Comparison of ENCODE assay signal across 8 mouse cellular contexts in genomic region chr12:47162624-47163151, GRCm38 (mm10).
DNase-seq lines count a peak whose midpoint lies in the region; ATAC-seq and TF ChIP-seq lines count a peak whose summit lies in the region.

No protein-coding gene starts in this region.

- H3K4me2 ChIP-seq in embryonic facial prominence, embryonic 12.5 days (replicated peaks), result peak overlapping the region; percentile 31
- peak overlapping the region; percentile 48 for H3K4me2 ChIP-seq in neural tube, embryonic 13.5 days

- DNase-seq in right cerebral cortex, adult 18-20 months, result peak; percentile 20
- no peak for DNase-seq in right cerebral cortex, postnatal 25 days
- peak; percentile 11 to 42 for DNase-seq in layer of hippocampus, adult 2 months (ENCODE audit: low spot score in 2 of 2)
- DNase-seq in thymus, postnatal 4 days, result no peak
- no peak for DNase-seq in kidney, adult 9 months
- DNase-seq in gastrocnemius, postnatal 4 days (ENCODE audit: low spot score in 2 of 2), result no peak

- no peaks in the 10 kb centered on the region for H3K9me3 ChIP-seq in embryonic facial prominence, embryonic 12.5 days
- H3K9me3 ChIP-seq in neural tube, embryonic 13.5 days, result no peaks in the 10 kb centered on the region

- no peak for TF ChIP-seq CTCF in layer of hippocampus, adult 2 months (conservative IDR thresholded peaks at IDR 0.05)

- H3K27ac ChIP-seq in embryonic facial prominence, embryonic 12.5 days, result peak overlapping the region; percentile 1; the same call in 1 of the 2 replicates
- H3K27ac ChIP-seq in layer of hippocampus, adult 2 months, result peak overlapping the region; percentile 61
- H3K27ac ChIP-seq in neural tube, embryonic 13.5 days (replicated peaks), result peak overlapping the region; percentile 87

- H3K27me3 ChIP-seq in embryonic facial prominence, embryonic 12.5 days, result no peaks in the 10 kb centered on the region
- H3K27me3 ChIP-seq in neural tube, embryonic 13.5 days, result no peaks in the 10 kb centered on the region

- no peak overlapping the region for H3K9ac ChIP-seq in embryonic facial prominence, embryonic 12.5 days
- H3K9ac ChIP-seq in neural tube, embryonic 13.5 days, result peak overlapping the region; percentile 43; the same call in 1 of the 2 replicates

- no peak overlapping the region for H3K4me3 ChIP-seq in embryonic facial prominence, embryonic 12.5 days
- peak overlapping the region; percentile 3; the same call in 1 of the 2 replicates for H3K4me3 ChIP-seq in layer of hippocampus, adult 2 months
- no peak overlapping the region for H3K4me3 ChIP-seq in neural tube, embryonic 13.5 days

- no peaks in the 10 kb centered on the region for H3K36me3 ChIP-seq in embryonic facial prominence, embryonic 12.5 days
- no peaks in the 10 kb centered on the region for H3K36me3 ChIP-seq in neural tube, embryonic 13.5 days

- WGBS in embryonic facial prominence, embryonic 12.5 days, result 2% methylated on average over 6 of the region's 6 CpGs
- WGBS in neural tube, embryonic 13.5 days, result 13% methylated on average over 6 of the region's 6 CpGs

- no peak for ATAC-seq in embryonic facial prominence, embryonic 12.5 days (ENCODE audit: insufficient number of reproducible peaks, insufficient read depth, low FRiP score, low TSS enrichment)
- peak; percentile 71 for ATAC-seq in neural tube, embryonic 13.5 days (ENCODE audit: low read depth)

- peaks cover 13% of the 10 kb centered on the region; the same call in 1 of the 2 replicates for H3K4me1 ChIP-seq in embryonic facial prominence, embryonic 12.5 days
- H3K4me1 ChIP-seq in neural tube, embryonic 13.5 days (replicated peaks), result peaks cover 26% of the 10 kb centered on the region

Comparison
In these comparisons a context has a peak if more than half of its experiments do, and no peak if none do; other contexts are left out.
1. DNase-seq: peak in right cerebral cortex, adult 18-20 months (single experiment) and layer of hippocampus, adult 2 months (2 of 2); none in right cerebral cortex, postnatal 25 days (single experiment), thymus, postnatal 4 days (single experiment), kidney, adult 9 months (single experiment) and gastrocnemius, postnatal 4 days (0 of 2).
2. H3K27ac ChIP-seq: peak in every context shown above with its lines; median percentile 87 in neural tube, embryonic 13.5 days; 61 in layer of hippocampus, adult 2 months; 1 in embryonic facial prominence, embryonic 12.5 days.